Mouse (Mus musculus) lung, postnatal 0 days (tissue): Measurements from ENCODE around the gene Rasal1. TPM values are rescaled to one million over a fixed set of nuclear protein-coding genes. Genes with fewer than 3 reads are reported as not detected.

ENCODE experiments used
- ATAC-seq: fragments of 200-750 bp; cut with Nextera tagmentation; 2 replicates; pipeline ENCODE4 v1.8.0; 2017; ENCODE audit warnings: moderate library complexity
- DNase-seq: peaks from one replicate; pipeline ENCODE4 v3.0.0-alpha.2; 2016; ENCODE audit warnings: low spot score
- H3K27ac ChIP-seq: fragments of 300-500 bp; sonication (generic); 2 replicates; pipeline ENCODE4 v1.5.1; 2014; ENCODE audit warnings: antibody characterized with exemption, mild to moderate bottlenecking, low read length, mixed read lengths
- H3K27me3 ChIP-seq: fragments of 300-500 bp; sonication (generic); replicated peaks from 2 replicates; pipeline ENCODE4 v1.6.1; 2014; ENCODE audit warnings: low read length, mixed read lengths; ENCODE audit not compliant: insufficient read depth
- H3K36me3 ChIP-seq: fragments of 300-500 bp; sonication (generic); 2 replicates; pipeline ENCODE4 v1.6.1; 2014; ENCODE audit warnings: low read length, mixed read lengths; ENCODE audit not compliant: insufficient read depth
- H3K4me1 ChIP-seq: fragments of 300-500 bp; sonication (generic); 2 replicates; pipeline ENCODE4 v1.6.1; 2014; ENCODE audit warnings: antibody characterized with exemption, low read depth, low read length, mixed read lengths; ENCODE audit not compliant: insufficient read depth
- H3K4me2 ChIP-seq: fragments of 300-500 bp; sonication (generic); replicated peaks from 2 replicates; pipeline ENCODE4 v1.6.1; 2014; ENCODE audit warnings: low read depth, mild to moderate bottlenecking, low read length, moderate library complexity, mixed read lengths
- H3K4me3 ChIP-seq: fragments of 300-500 bp; sonication (generic); 2 replicates; pipeline ENCODE4 v1.5.1; 2014; ENCODE audit warnings: low read depth, low read length
- H3K9ac ChIP-seq: fragments of 300-500 bp; sonication (generic); replicated peaks from 2 replicates; pipeline ENCODE4 v1.6.1; 2014; ENCODE audit warnings: low read depth, mild to moderate bottlenecking
- H3K9me3 ChIP-seq: fragments of 300-500 bp; sonication (generic); 2 replicates; pipeline ENCODE4 v1.6.1; 2016; ENCODE audit warnings: low read length, mixed read lengths
- CTCF ChIP-seq: IDR thresholded peaks from 2 replicates; pipeline ENCODE4 v1.5.1; 2016; ENCODE audit warnings: antibody characterized with exemption, mild to moderate bottlenecking
- EP300 ChIP-seq: IDR thresholded peaks from 2 replicates; pipeline ENCODE4 v1.6.1; 2016; ENCODE audit warnings: antibody characterized with exemption, mild to moderate bottlenecking, control low read depth
- WGBS: fragments of 180-500 bp; shearing (Covaris S2); extraction: QIAGEN DNeasy Blood & Tissue Kit; methylation state at CpG from one replicate; pipeline ENCODE4 v1.1.7; 2014; 5-methylcytosine and 5-hydroxymethylcytosine counted together
- polyA plus RNA-seq: library from polyadenylated mRNA; unstranded; fragments of >200 nt; fragmentation: Nextera tagmentation; extraction: Ambion mirVana; gene quantifications from 2 replicates; pipeline ENCODE4 v1.2.1, GENCODE M21; 2015

Rasal1 gene
- polyA plus RNA-seq, 1 experiment from 2014 or later: not detected

DNA sequence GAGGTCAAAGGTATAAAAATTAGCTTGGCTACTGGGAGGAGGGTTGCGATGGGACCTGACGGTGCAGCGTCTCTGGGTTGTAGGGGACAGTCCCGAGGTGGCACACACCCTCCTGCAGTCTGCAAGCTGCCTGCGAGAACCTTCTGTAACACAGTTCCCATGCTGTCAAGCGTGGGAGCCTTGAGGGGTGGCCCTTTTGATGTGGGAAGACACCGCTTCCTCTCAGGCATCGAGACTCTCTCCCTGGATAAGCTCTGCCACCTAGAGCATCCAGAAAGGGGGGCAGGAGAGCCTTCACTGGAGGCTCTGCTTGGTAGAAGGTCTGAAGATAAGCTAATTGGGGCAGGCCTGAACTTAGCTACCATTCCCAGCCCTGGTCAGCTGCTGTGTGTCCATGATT is 37.1 kb downstream of the Rasal1 start:
- no peak overlapping the region for H3K4me3 ChIP-seq
- DNase-seq: no peak
- 0 out of 2 replicates have a peak, but pooled peaks cover 5% of the 10 kb centered on the region for H3K27me3 ChIP-seq
- ATAC-seq: no peak
- H3K9me3 ChIP-seq: no peaks in the 10 kb centered on the region
- 70% methylated on average over 8 of the region's 8 CpGs for WGBS
- no peak overlapping the region for H3K9ac ChIP-seq
- no peak overlapping the region for H3K4me2 ChIP-seq
- TF ChIP-seq EP300: no peak
- TF ChIP-seq CTCF: no peak
- no peaks in the 10 kb centered on the region for H3K4me1 ChIP-seq
- no peaks in the 10 kb centered on the region for H3K36me3 ChIP-seq
- H3K27ac ChIP-seq: no peak overlapping the region

DNA sequence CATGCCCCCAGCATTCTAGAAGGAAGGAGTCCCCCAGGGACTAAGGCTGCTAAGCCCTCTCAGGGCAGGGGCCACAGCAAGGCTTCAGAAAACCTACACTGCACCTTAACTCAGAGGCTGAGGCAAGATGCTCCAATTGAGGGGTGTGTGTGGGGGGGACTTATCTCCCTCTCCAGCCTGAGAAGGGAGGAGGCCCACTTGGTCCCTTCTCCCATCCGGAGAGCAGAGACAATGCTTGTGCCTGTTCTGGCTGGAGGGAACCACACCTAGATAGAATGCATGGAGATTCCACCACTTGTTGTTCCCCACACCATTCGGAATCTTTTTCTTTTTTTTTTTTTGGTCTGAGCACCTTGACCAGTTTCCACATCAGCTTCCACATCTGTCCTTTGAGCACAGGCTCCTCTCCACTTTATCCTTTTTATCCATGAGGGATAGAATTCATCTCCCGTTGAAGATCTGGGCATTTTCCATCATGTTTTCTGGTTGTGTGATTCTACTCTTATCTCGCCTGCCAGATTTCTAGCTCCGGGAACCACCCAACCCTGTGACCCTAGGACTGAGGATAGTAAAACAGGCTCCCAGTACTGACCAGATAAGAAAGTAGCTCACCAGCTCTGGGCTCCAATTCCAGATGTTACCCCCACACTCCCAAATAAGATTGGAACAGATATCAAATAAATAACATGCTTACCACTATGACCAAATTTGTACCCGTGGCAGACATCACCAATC is 38.3 kb downstream of the Rasal1 start:
- ATAC-seq (no peak), DNase-seq (no peak)
- Histone ChIP-seq H3K36me3 (no peaks in the 10 kb centered on the region), H3K27me3 (0 out of 2 replicates have a peak, but pooled peaks cover 5% of the 10 kb centered on the region), H3K27ac (no peak overlapping the region), H3K4me1 (no peaks in the 10 kb centered on the region), H3K4me2 (no peak overlapping the region), H3K9me3 (no peaks in the 10 kb centered on the region), H3K9ac (no peak overlapping the region), H3K4me3 (no peak overlapping the region)
- TF ChIP-seq EP300 (no peak), CTCF (no peak)
- WGBS: 65% methylated on average over 6 of the region's 6 CpGs

DNA sequence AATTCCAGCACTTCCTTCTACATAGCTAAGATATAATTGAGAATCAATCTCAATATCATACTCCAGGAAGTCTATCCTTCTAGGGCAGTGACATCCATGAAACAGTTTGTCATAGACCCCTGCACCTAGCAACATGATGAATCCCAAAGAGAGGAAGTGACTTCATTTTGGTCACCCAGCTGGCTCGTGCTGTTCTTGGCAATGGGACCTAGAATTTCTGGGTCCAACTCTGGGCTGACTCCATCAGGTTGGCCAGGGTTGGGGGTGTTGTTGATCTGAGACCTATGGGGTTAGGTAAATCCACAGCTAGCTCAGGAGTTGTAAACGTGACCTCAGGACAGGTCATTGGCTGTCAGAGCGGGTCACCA is 38.9 kb downstream of the Rasal1 start:
- no peak for ATAC-seq
- TF ChIP-seq EP300 (no peak), CTCF (no peak)
- no peaks in the 10 kb centered on the region for H3K36me3 ChIP-seq
- H3K9me3 ChIP-seq: no peaks in the 10 kb centered on the region
- no peak overlapping the region for H3K4me3 ChIP-seq
- no peak overlapping the region for H3K4me2 ChIP-seq
- no peak for DNase-seq
- H3K4me1 ChIP-seq: no peaks in the 10 kb centered on the region
- no peak overlapping the region for H3K9ac ChIP-seq
- 0 out of 2 replicates have a peak, but pooled peaks cover 5% of the 10 kb centered on the region for H3K27me3 ChIP-seq
- WGBS: 57% methylated on average over 3 of the region's 3 CpGs
- no peak overlapping the region for H3K27ac ChIP-seq

DNA sequence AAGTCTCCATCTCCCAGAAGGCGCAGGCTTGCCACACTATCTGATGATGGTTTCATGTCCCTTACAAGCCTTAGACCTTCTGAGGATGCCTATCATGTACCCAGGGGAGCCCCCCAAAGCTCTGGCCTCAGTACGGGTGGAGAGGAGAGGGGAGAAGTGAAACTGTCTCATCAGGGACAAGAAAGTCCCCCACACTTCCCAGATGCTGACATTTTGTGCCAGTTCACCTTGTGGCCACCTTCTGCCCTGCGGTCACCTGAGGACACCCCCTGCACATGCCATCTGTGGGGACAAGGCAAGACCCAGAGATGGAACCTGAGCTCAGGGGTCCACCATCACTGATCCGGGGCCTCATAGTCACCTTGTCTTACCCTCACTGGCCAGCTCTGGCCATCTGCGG is 39.3 kb downstream of the Rasal1 start:
- Histone ChIP-seq H3K27me3 (0 out of 2 replicates have a peak, but pooled peaks cover 1% of the 10 kb centered on the region), H3K27ac (no peak overlapping the region), H3K4me2 (no peak overlapping the region), H3K9ac (no peak overlapping the region), H3K4me3 (no peak overlapping the region), H3K36me3 (no peaks in the 10 kb centered on the region), H3K4me1 (no peaks in the 10 kb centered on the region), H3K9me3 (no peaks in the 10 kb centered on the region)
- WGBS: 82% methylated on average over 5 of the region's 5 CpGs
- TF ChIP-seq CTCF: no peak
- no peak for TF ChIP-seq EP300
- DNase-seq (no peak), ATAC-seq (no peak)

DNA sequence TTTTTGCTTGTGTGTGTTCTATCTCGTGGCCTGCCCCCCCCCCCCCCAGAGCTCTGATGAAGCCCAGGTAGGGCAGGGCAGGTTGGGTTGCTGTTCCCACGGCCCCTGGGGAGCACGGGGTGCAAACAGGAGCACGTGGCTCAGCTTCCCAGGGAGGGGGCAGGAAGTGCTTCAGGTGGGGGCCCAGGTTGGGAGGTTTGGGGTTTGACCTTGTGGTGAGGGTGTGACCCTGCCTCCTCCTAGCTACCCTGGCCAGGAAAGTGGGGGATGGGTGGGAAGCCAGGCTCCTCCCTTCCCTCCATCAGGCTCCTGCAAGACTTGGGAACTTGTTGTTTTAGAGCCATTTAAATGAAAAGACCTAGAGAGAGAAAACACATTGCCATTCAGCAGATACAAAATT is 39.8 kb downstream of the Rasal1 start:
- Histone ChIP-seq H3K9ac (no peak overlapping the region), H3K4me2 (no peak overlapping the region), H3K27ac (no peak overlapping the region), H3K4me1 (no peaks in the 10 kb centered on the region), H3K36me3 (no peaks in the 10 kb centered on the region), H3K9me3 (no peaks in the 10 kb centered on the region), H3K4me3 (no peak overlapping the region), H3K27me3 (0 out of 2 replicates have a peak, but pooled peaks cover 2% of the 10 kb centered on the region)
- TF ChIP-seq EP300 (no peak), CTCF (no peak)
- ATAC-seq (no peak), DNase-seq (no peak)
- WGBS: 34% methylated on average over 4 of the region's 4 CpGs

DNA sequence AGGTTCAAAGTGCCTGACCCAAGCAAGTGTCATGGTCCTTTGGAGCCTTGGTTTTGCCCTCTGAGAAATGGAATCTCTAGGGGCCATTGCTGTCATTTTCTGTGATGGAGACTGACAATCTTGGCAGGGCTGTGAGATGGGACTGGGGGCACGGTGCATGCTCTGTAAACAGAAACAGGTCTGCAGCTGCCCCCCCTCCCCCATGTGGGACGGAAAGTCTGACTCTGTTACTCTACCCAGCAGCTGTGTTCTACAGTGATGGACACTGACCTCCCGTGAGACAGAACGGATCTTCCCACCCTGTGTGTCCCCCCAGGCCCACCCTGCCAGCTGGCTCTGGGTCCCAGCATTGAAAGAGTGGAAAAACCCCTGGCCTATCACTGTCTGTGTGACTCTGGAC is 41.8 kb downstream of the Rasal1 start:
- ATAC-seq: no peak
- H3K27ac ChIP-seq: no peak overlapping the region
- no peak overlapping the region for H3K9ac ChIP-seq
- H3K36me3 ChIP-seq: no peaks in the 10 kb centered on the region
- TF ChIP-seq CTCF: no peak
- no peak for TF ChIP-seq EP300
- H3K27me3 ChIP-seq: peaks cover 21% of the 10 kb centered on the region
- no peak for DNase-seq
- no peaks in the 10 kb centered on the region for H3K9me3 ChIP-seq
- H3K4me3 ChIP-seq: no peak overlapping the region
- H3K4me1 ChIP-seq: no peaks in the 10 kb centered on the region
- H3K4me2 ChIP-seq: no peak overlapping the region
- WGBS: 47% methylated on average over 4 of the region's 4 CpGs
